Mouse (Mus musculus) lung, embryonic 14.5 days (tissue): ENCODE data around the gene Pdrg1. TPM values are rescaled to one million over a fixed set of nuclear protein-coding genes. Genes with fewer than 3 reads are reported as not detected.
A peak's percentile ranks its signal among the peaks of the same experiment; 100 is the strongest.

Experiments
- ATAC-seq: fragments of 200-750 bp; cut with Nextera tagmentation; 2 replicates; pipeline ENCODE4 v1.8.0; 2017; ENCODE audit warnings: mild to moderate bottlenecking, moderate TSS enrichment, moderate library complexity; ENCODE audit not compliant: insufficient read depth
- DNase-seq: peaks from one replicate; pipeline ENCODE4 v3.0.0-alpha.2; 2015
- H3K27ac ChIP-seq: fragments of 300-500 bp; sonication (generic); 2 replicates; pipeline ENCODE4 v1.5.1; 2014; ENCODE audit warnings: low read depth, mild to moderate bottlenecking, moderate library complexity
- H3K27me3 ChIP-seq: fragments of 300-500 bp; sonication (generic); 2 replicates; pipeline ENCODE4 v1.6.1; 2014; ENCODE audit warnings: low read length, control low read depth; ENCODE audit not compliant: insufficient read depth
- H3K36me3 ChIP-seq: fragments of 300-500 bp; sonication (generic); 2 replicates; pipeline ENCODE4 v1.6.1; 2014; ENCODE audit warnings: control low read depth; ENCODE audit not compliant: insufficient read depth
- H3K4me1 ChIP-seq: fragments of 300-500 bp; sonication (generic); 2 replicates; pipeline ENCODE4 v1.6.1; 2014; ENCODE audit warnings: antibody characterized with exemption, control low read depth; ENCODE audit not compliant: insufficient read depth
- H3K4me2 ChIP-seq: fragments of 300-500 bp; sonication (generic); 2 replicates; pipeline ENCODE4 v1.6.1; 2014; ENCODE audit warnings: mild to moderate bottlenecking
- H3K4me3 ChIP-seq: fragments of 300-500 bp; sonication (generic); 2 replicates; pipeline ENCODE4 v1.5.1; 2014; ENCODE audit warnings: low read depth, low read length
- H3K9ac ChIP-seq: fragments of 300-500 bp; sonication (generic); 2 replicates; pipeline ENCODE4 v1.6.1; 2014
- H3K9me3 ChIP-seq: fragments of 300-500 bp; sonication (generic); 2 replicates; pipeline ENCODE4 v1.6.1; 2016; ENCODE audit warnings: low read depth, low read length, control low read depth
- CTCF ChIP-seq: IDR thresholded peaks from 2 replicates; pipeline ENCODE4 v1.5.1; 2016; ENCODE audit warnings: antibody characterized with exemption, low read depth
- WGBS: fragments of 180-500 bp; shearing (Covaris S2); extraction: QIAGEN DNeasy Blood & Tissue Kit; methylation state at CpG from one replicate; pipeline ENCODE4 v1.1.7; 2014; 5-methylcytosine and 5-hydroxymethylcytosine counted together
- polyA plus RNA-seq: library from polyadenylated mRNA; unstranded; fragments of >200 nt; fragmentation: Nextera tagmentation; extraction: Ambion mirVana; gene quantifications from 2 replicates; pipeline ENCODE4 v1.2.1, GENCODE M21; 2014

Pdrg1 gene
- polyA plus RNA-seq, result 54.5 and 56.8 TPM in 2 replicates

GRCm38 (mm10) chr2:153014758-153015593 is at the start of gene Pdrg1:
Gene Pdrg1, minus strand, starts transcription at chr2:153015427.
- TF ChIP-seq CTCF, result peak; percentile 96
- Histone ChIP-seq H3K9ac (peak within 1 kb of the TSS; percentile 83), H3K27ac (no peak within 1 kb of the TSS), H3K4me3 (peak within 1 kb of the TSS; percentile 85), H3K36me3 (peaks cover 35% of the 10 kb centered on the region), H3K27me3 (no peaks in the 10 kb centered on the region), H3K4me1 (peaks cover 5% of the 10 kb centered on the region; the same call in 1 of the 2 replicates), H3K4me2 (peak within 1 kb of the TSS; percentile 94), H3K9me3 (no peaks in the 10 kb centered on the region)
- ATAC-seq (peak; percentile 96), DNase-seq (peak; percentile 97)
- under 1% methylated on average over 54 of the region's 54 CpGs for WGBS

- ATAC-seq, result 0 out of 2 replicates have a peak, but pooled peaks have one; percentile 17
- H3K4me1 ChIP-seq, result no peaks in the 10 kb centered on the region
- H3K27ac ChIP-seq, result no peak overlapping the region
- WGBS, result 64% methylated on average over 9 of the region's 9 CpGs
- DNase-seq, result no peak
- no peak overlapping the region for H3K4me3 ChIP-seq
- H3K27me3 ChIP-seq, result peaks cover 15% of the 10 kb centered on the region
- no peaks in the 10 kb centered on the region for H3K36me3 ChIP-seq
- H3K9ac ChIP-seq, result no peak overlapping the region
- H3K9me3 ChIP-seq, result no peaks in the 10 kb centered on the region
- no peak overlapping the region for H3K4me2 ChIP-seq
- TF ChIP-seq CTCF, result no peak
Observed at GRCm38 (mm10) chr2:153064190-153064970, 49.2 kb upstream of the Pdrg1 start.

GRCm38 (mm10) chr2:153063394-153063793 is 48.2 kb upstream of the Pdrg1 start:
- no peak overlapping the region for H3K4me2 ChIP-seq
- H3K4me3 ChIP-seq, result no peak overlapping the region
- no peaks in the 10 kb centered on the region for H3K36me3 ChIP-seq
- 47% methylated on average over 3 of the region's 3 CpGs for WGBS
- DNase-seq, result no peak
- H3K9ac ChIP-seq, result no peak overlapping the region
- H3K9me3 ChIP-seq, result no peaks in the 10 kb centered on the region
- no peak for TF ChIP-seq CTCF
- ATAC-seq, result no peak
- no peak overlapping the region for H3K27ac ChIP-seq
- H3K4me1 ChIP-seq, result no peaks in the 10 kb centered on the region
- H3K27me3 ChIP-seq, result peaks cover 11% of the 10 kb centered on the region; the same call in 1 of the 2 replicates

GRCm38 (mm10) chr2:153060216-153060615 is 45.0 kb upstream of the Pdrg1 start:
- H3K9ac ChIP-seq, result no peak overlapping the region
- WGBS, result 72% methylated on average over 7 of the region's 7 CpGs
- H3K4me3 ChIP-seq, result no peak overlapping the region
- DNase-seq, result peak; percentile 45
- TF ChIP-seq CTCF, result no peak
- H3K4me2 ChIP-seq, result no peak overlapping the region
- no peaks in the 10 kb centered on the region for H3K4me1 ChIP-seq
- H3K27ac ChIP-seq, result no peak overlapping the region
- ATAC-seq, result no peak
- no peaks in the 10 kb centered on the region for H3K9me3 ChIP-seq
- H3K36me3 ChIP-seq, result no peaks in the 10 kb centered on the region
- H3K27me3 ChIP-seq, result no peaks in the 10 kb centered on the region

- peaks cover 5% of the 10 kb centered on the region; the same call in 1 of the 2 replicates for H3K27me3 ChIP-seq
- ATAC-seq (no peak), DNase-seq (no peak)
- no peaks in the 10 kb centered on the region for H3K4me1 ChIP-seq
- no peaks in the 10 kb centered on the region for H3K36me3 ChIP-seq
- no peak for TF ChIP-seq CTCF
- no peak overlapping the region for H3K4me3 ChIP-seq
- no peak overlapping the region for H3K9ac ChIP-seq
- no peaks in the 10 kb centered on the region for H3K9me3 ChIP-seq
- no peak overlapping the region for H3K27ac ChIP-seq
- WGBS, result 62% methylated on average over 4 of the region's 4 CpGs
- no peak overlapping the region for H3K4me2 ChIP-seq
Observed at GRCm38 (mm10) chr2:153058365-153058764, 43.1 kb upstream of the Pdrg1 start.

- no peaks in the 10 kb centered on the region for H3K9me3 ChIP-seq
- no peak overlapping the region for H3K4me3 ChIP-seq
- 0 out of 2 replicates have a peak, but pooled peaks have one; percentile 5 for TF ChIP-seq CTCF
- ATAC-seq, result no peak
- 48% methylated on average over 6 of the region's 6 CpGs for WGBS
- no peak overlapping the region for H3K27ac ChIP-seq
- H3K9ac ChIP-seq, result no peak overlapping the region
- H3K36me3 ChIP-seq, result no peaks in the 10 kb centered on the region
- H3K4me1 ChIP-seq, result no peaks in the 10 kb centered on the region
- H3K4me2 ChIP-seq, result no peak overlapping the region
- peaks cover 29% of the 10 kb centered on the region for H3K27me3 ChIP-seq
- no peak for DNase-seq
Observed at GRCm38 (mm10) chr2:153055270-153055920, 40.2 kb upstream of the Pdrg1 start.
